Mouse (Mus musculus): ENCODE results near the gene Ptpn21. TPM values are rescaled to one million over a fixed set of nuclear protein-coding genes. Genes with fewer than 3 reads are reported as not detected.
A peak's percentile ranks its signal among the peaks of the same experiment; 100 is the strongest.

Gene Ptpn21
- polyA plus RNA-seq, 1 experiment from 2014 or later: 6.4 TPM

GRCm38 (mm10) chr12:98669086-98669485, 68.1 kb downstream of the Ptpn21 start:
- WGBS: 95% methylated on average over 10 of the region's 10 CpGs

DNA sequence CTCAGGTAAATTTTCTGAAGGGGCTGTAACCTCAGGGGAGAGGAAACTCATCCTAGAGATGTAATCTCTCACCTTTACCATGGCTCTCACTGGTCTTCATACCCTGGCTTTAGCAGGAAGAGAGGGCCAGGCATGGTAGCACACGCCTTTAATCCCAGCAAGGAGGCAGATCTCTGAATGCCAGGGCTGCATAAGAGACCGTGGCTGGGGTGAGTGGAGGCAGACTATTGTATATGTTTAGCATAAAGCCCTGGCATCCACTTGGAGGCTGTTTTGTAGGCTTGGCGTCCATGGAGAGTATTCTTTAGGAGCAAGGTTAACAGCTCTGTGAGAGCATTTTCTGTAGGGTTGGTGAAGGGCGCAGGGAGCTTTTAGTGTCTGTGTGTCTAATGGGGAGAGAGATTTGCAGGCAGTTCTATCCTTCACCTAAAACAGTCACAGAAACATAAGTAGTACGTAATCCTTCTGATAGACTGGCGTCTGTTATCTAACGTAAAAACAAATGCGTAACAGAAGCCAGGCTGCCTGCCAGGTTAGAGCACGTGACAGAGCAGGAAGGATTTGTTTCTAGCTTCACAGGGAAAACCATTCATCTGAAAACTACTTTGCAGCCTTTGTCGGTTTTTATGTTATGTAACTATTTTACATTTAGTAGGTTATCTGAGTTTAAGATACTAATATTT, 68.9 kb downstream of the Ptpn21 start:
- Histone ChIP-seq H3K27me3 (ENCODE audit: control insufficient read depth, insufficient read depth, low read length) (no peaks in the 10 kb centered on the region), H3K9ac (ENCODE audit: low read depth, low read length) (no peak overlapping the region), H3K36me3 (ENCODE audit: control insufficient read depth, insufficient read depth, low read length) (no peaks in the 10 kb centered on the region), H3K4me2 (replicated peaks; ENCODE audit: low read depth, low read length) (no peak overlapping the region), H3K27ac (ENCODE audit: low read depth, low read length) (no peak overlapping the region), H3K9me3 (ENCODE audit: control insufficient read depth, low read length) (no peaks in the 10 kb centered on the region), H3K4me3 (ENCODE audit: low read depth, low read length) (no peak overlapping the region), H3K4me1 (replicated peaks; ENCODE audit: control insufficient read depth, insufficient read depth, low read length) (no peaks in the 10 kb centered on the region)
- WGBS: 87% methylated on average over 10 of the region's 10 CpGs
- ATAC-seq (ENCODE audit: low FRiP score) (no peak), DNase-seq (ENCODE audit: low spot score) (no peak)

More at GRCm38 (mm10) chr12:98669086-98669485, 68.1 kb downstream of the Ptpn21 start:
- Histone ChIP-seq H3K36me3 (ENCODE audit: control insufficient read depth, insufficient read depth, low read length) (no peaks in the 10 kb centered on the region), H3K4me2 (replicated peaks; ENCODE audit: low read depth, low read length) (no peak overlapping the region), H3K27me3 (ENCODE audit: control insufficient read depth, insufficient read depth, low read length) (no peaks in the 10 kb centered on the region), H3K9me3 (ENCODE audit: control insufficient read depth, low read length) (no peaks in the 10 kb centered on the region), H3K4me1 (replicated peaks; ENCODE audit: control insufficient read depth, insufficient read depth, low read length) (no peaks in the 10 kb centered on the region), H3K27ac (ENCODE audit: low read depth, low read length) (no peak overlapping the region), H3K9ac (ENCODE audit: low read depth, low read length) (no peak overlapping the region), H3K4me3 (ENCODE audit: low read depth, low read length) (no peak overlapping the region)
- ATAC-seq (ENCODE audit: low FRiP score): no peak
- no peak for DNase-seq (ENCODE audit: low spot score)

- whole genome bisulfite sequencing: 95% methylated on average over 7 of the region's 7 CpGs
- DNase-seq (ENCODE audit: low spot score): no peak
- Histone ChIP-seq H3K27ac (ENCODE audit: low read depth, low read length) (no peak overlapping the region), H3K27me3 (ENCODE audit: control insufficient read depth, insufficient read depth, low read length) (no peaks in the 10 kb centered on the region), H3K36me3 (ENCODE audit: control insufficient read depth, insufficient read depth, low read length) (no peaks in the 10 kb centered on the region), H3K9me3 (ENCODE audit: control insufficient read depth, low read length) (no peaks in the 10 kb centered on the region), H3K4me1 (replicated peaks; ENCODE audit: control insufficient read depth, insufficient read depth, low read length) (no peaks in the 10 kb centered on the region), H3K9ac (ENCODE audit: low read depth, low read length) (no peak overlapping the region), H3K4me2 (replicated peaks; ENCODE audit: low read depth, low read length) (no peak overlapping the region), H3K4me3 (ENCODE audit: low read depth, low read length) (no peak overlapping the region)
- no peak for ATAC-seq (ENCODE audit: low FRiP score)
Measured at GRCm38 (mm10) chr12:98662617-98663016, 74.6 kb downstream of the Ptpn21 start.

DNA sequence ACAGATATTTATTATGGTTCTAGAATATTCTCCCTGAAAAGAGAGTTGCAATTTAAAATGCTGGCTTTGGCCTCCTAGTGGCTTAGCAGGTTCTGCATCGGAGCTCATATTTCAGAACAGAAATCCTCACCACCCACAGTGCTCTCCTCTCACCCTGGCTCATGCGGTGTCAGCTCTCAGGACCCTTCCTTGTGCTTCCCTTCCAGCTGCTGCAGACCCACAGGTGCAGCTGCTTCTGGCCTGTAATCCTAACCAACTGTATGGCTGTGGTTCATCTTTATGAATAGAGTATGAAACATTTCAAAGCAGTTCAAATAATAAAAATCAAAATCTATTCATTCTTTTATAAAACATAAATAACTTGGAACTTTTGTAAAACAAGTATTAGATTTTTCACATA, 80.3 kb downstream of the Ptpn21 start:
- Histone ChIP-seq H3K36me3 (ENCODE audit: control insufficient read depth, insufficient read depth, low read length) (no peaks in the 10 kb centered on the region), H3K9ac (ENCODE audit: low read depth, low read length) (no peak overlapping the region), H3K4me3 (ENCODE audit: low read depth, low read length) (no peak overlapping the region), H3K9me3 (ENCODE audit: control insufficient read depth, low read length) (no peaks in the 10 kb centered on the region), H3K4me2 (replicated peaks; ENCODE audit: low read depth, low read length) (no peak overlapping the region), H3K4me1 (replicated peaks; ENCODE audit: control insufficient read depth, insufficient read depth, low read length) (no peaks in the 10 kb centered on the region), H3K27ac (ENCODE audit: low read depth, low read length) (no peak overlapping the region), H3K27me3 (ENCODE audit: control insufficient read depth, insufficient read depth, low read length) (no peaks in the 10 kb centered on the region)
- ATAC-seq (ENCODE audit: low FRiP score) (no peak), DNase-seq (ENCODE audit: low spot score) (no peak)
- 54% methylated on average over 2 of the region's 2 CpGs for WGBS

GRCm38 (mm10) chr12:98644852-98645251, 92.4 kb downstream of the Ptpn21 start:
- Histone ChIP-seq H3K27ac (ENCODE audit: low read depth, low read length) (no peak overlapping the region), H3K4me2 (replicated peaks; ENCODE audit: low read depth, low read length) (no peak overlapping the region), H3K27me3 (ENCODE audit: control insufficient read depth, insufficient read depth, low read length) (no peaks in the 10 kb centered on the region), H3K36me3 (ENCODE audit: control insufficient read depth, insufficient read depth, low read length) (0 out of 2 replicates have a peak, but pooled peaks cover 2% of the 10 kb centered on the region), H3K4me1 (replicated peaks; ENCODE audit: control insufficient read depth, insufficient read depth, low read length) (no peaks in the 10 kb centered on the region), H3K9me3 (ENCODE audit: control insufficient read depth, low read length) (no peaks in the 10 kb centered on the region), H3K9ac (ENCODE audit: low read depth, low read length) (no peak overlapping the region), H3K4me3 (ENCODE audit: low read depth, low read length) (no peak overlapping the region)
- ATAC-seq (ENCODE audit: low FRiP score) (no peak), DNase-seq (ENCODE audit: low spot score) (no peak)

GRCm38 (mm10) chr12:98628260-98628970, 108.8 kb downstream of the Ptpn21 start:
- H3K4me2 ChIP-seq (replicated peaks; ENCODE audit: low read depth, low read length): peak overlapping the region; percentile 51
- H3K36me3 ChIP-seq (ENCODE audit: control insufficient read depth, insufficient read depth, low read length): no peaks in the 10 kb centered on the region
- peak; percentile 90 for ATAC-seq (ENCODE audit: low FRiP score)
- H3K4me1 ChIP-seq (replicated peaks; ENCODE audit: control insufficient read depth, insufficient read depth, low read length): no peaks in the 10 kb centered on the region
- WGBS: 1% methylated on average over 16 of the region's 16 CpGs
- H3K9ac ChIP-seq (ENCODE audit: low read depth, low read length): peak overlapping the region; percentile 68
- 0 out of 2 replicates have a peak overlapping the region, but pooled peaks have one; percentile 43 for H3K27ac ChIP-seq (ENCODE audit: low read depth, low read length)
- no peaks in the 10 kb centered on the region for H3K9me3 ChIP-seq (ENCODE audit: control insufficient read depth, low read length)
- no peak for DNase-seq (ENCODE audit: low spot score)
- H3K4me3 ChIP-seq (ENCODE audit: low read depth, low read length): peak overlapping the region; percentile 49
- H3K27me3 ChIP-seq (ENCODE audit: control insufficient read depth, insufficient read depth, low read length): no peaks in the 10 kb centered on the region

DNA sequence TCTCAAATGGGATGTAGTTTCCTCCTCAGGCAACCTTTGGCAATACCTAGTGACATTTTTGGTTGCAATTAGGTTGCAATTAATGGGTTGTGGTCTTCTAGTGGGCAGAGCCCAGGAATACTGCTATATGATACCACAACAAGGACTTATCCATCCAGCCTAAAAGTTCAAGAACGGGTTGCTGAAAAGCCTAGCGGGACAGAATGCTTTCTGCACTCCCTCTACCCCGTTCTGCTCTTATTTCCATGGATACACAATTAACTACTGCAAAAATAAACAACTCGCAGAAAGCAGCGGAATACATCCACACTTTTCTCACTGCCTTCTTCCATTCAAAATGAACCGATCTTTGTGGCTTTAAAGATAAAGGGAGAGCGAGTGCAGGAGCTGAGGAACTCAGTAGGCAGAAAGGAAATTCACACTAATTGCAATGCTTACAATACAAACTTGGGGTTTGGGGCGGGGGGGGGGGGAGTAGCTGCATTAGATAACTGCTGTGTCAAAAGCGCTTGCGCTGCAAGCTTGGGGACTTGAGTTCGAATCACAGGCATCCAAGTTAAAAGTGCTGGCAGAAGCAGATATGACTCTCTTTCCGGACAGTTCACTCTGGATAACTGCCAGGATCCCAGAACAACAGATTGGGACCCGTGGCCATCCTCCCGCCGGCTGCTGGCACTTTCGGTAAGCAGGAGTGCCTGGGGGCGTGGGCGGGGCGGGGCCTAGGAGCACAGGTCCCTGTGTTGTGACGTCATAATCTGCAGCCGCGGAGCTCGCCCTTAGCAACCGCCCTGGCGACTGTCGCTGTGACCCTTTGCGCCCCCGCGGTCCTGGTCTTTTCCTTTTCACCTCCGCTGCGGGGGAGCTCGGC, 109.6 kb downstream of the Ptpn21 start, which contains the start of gene Spata7:
Spata7 (plus strand) TSS at position 766 of the 868 bp plus-strand sequence.
- H3K4me2 ChIP-seq (replicated peaks; ENCODE audit: low read depth, low read length): peak within 1 kb of the TSS; percentile 51
- H3K9me3 ChIP-seq (ENCODE audit: control insufficient read depth, low read length): no peaks in the 10 kb centered on the region
- no peaks in the 10 kb centered on the region for H3K4me1 ChIP-seq (replicated peaks; ENCODE audit: control insufficient read depth, insufficient read depth, low read length)
- no peaks in the 10 kb centered on the region for H3K27me3 ChIP-seq (ENCODE audit: control insufficient read depth, insufficient read depth, low read length)
- 6% methylated on average over 32 of the region's 32 CpGs for WGBS
- peak within 1 kb of the TSS; percentile 49 for H3K4me3 ChIP-seq (ENCODE audit: low read depth, low read length)
- 0 out of 2 replicates have a peak within 1 kb of the TSS, but pooled peaks have one; percentile 43 for H3K27ac ChIP-seq (ENCODE audit: low read depth, low read length)
- peak within 1 kb of the TSS; percentile 68 for H3K9ac ChIP-seq (ENCODE audit: low read depth, low read length)
- ATAC-seq (ENCODE audit: low FRiP score) (peak; percentile 96), DNase-seq (ENCODE audit: low spot score) (peak; percentile 93)
- no peaks in the 10 kb centered on the region for H3K36me3 ChIP-seq (ENCODE audit: control insufficient read depth, insufficient read depth, low read length)

Data from hindbrain, embryonic 11.5 days (tissue).